Mouse (Mus musculus) heart, embryonic 16.5 days (tissue): ENCODE measurements around the gene Rps18. TPM values are rescaled to one million over a fixed set of nuclear protein-coding genes. Genes with fewer than 3 reads are reported as not detected.
"Not testable (repeated sequence)": the region's sequence is repeated elsewhere in the genome, so short reads cannot be mapped to it uniquely, and the experiment has no call there.

Experiments used
- ATAC-seq: fragments of 200-750 bp; cut with Nextera tagmentation; replicated peaks from 2 replicates; pipeline ENCODE4 v1.8.0; 2017; ENCODE audit warnings: moderate number of reproducible peaks; ENCODE audit not compliant: insufficient read depth, low FRiP score; ENCODE audit errors: extremely low read depth
- H3K27ac ChIP-seq: fragments of 300-500 bp; sonication (generic); 2 replicates; pipeline ENCODE4 v1.5.1; 2014; ENCODE audit warnings: mild to moderate bottlenecking, low read length, control low read depth, moderate library complexity
- H3K27me3 ChIP-seq: fragments of 300-500 bp; sonication (generic); 2 replicates; pipeline ENCODE4 v1.6.1; 2014; ENCODE audit warnings: low read length, mixed read lengths; ENCODE audit not compliant: control insufficient read depth, insufficient read depth
- H3K36me3 ChIP-seq: fragments of 300-500 bp; sonication (generic); 2 replicates; pipeline ENCODE4 v1.6.1; 2014; ENCODE audit not compliant: control insufficient read depth, insufficient read depth
- H3K4me1 ChIP-seq: fragments of 300-500 bp; sonication (generic); 2 replicates; pipeline ENCODE4 v1.6.1; 2014; ENCODE audit warnings: low read length, mixed read lengths; ENCODE audit not compliant: control insufficient read depth, insufficient read depth
- H3K4me2 ChIP-seq: fragments of 300-500 bp; sonication (generic); 2 replicates; pipeline ENCODE4 v1.6.1; 2014; ENCODE audit warnings: low read depth, mild to moderate bottlenecking, control low read depth, low read length
- H3K4me3 ChIP-seq: fragments of 300-500 bp; sonication (generic); 2 replicates; pipeline ENCODE4 v1.5.1; 2014; ENCODE audit warnings: mild to moderate bottlenecking, control low read depth, low read length
- H3K9ac ChIP-seq: fragments of 300-500 bp; sonication (generic); 2 replicates; pipeline ENCODE4 v1.6.1; 2014; ENCODE audit warnings: low read length, control low read depth
- H3K9me3 ChIP-seq: fragments of 300-500 bp; sonication (generic); replicated peaks from 2 replicates; pipeline ENCODE4 v1.6.1; 2016; ENCODE audit warnings: low read length; ENCODE audit not compliant: control insufficient read depth
- WGBS: fragments of 180-500 bp; shearing (Covaris S2); extraction: QIAGEN DNeasy Blood & Tissue Kit; methylation state at CpG from one replicate; pipeline ENCODE4 v1.1.7; 2014; 5-methylcytosine and 5-hydroxymethylcytosine counted together
- polyA plus RNA-seq: library from polyadenylated mRNA; unstranded; fragments of >200 nt; fragmentation: Nextera tagmentation; extraction: Ambion mirVana; gene quantifications from 2 replicates; pipeline ENCODE4 v1.2.1, GENCODE M21; 2015

Rps18 gene
- polyA plus RNA-seq: 873 and 901 TPM in 2 replicates

GRCm38 (mm10) chr17:33955555-33956214, at the start of gene Rps18, which contains the start of gene Vps52:
TSS of gene Rps18 (minus strand) at chr17:33956001.
TSS of gene Vps52 (plus strand) at chr17:33955812.
- Histone ChIP-seq H3K27me3 (no peaks in the 10 kb centered on the region), H3K4me3 (peak within 1 kb of the TSS; percentile 99), H3K9me3 (no peaks in the 10 kb centered on the region), H3K9ac (peak within 1 kb of the TSS; percentile 99), H3K27ac (peak within 1 kb of the TSS; percentile 95), H3K4me2 (peak within 1 kb of the TSS; percentile 92), H3K36me3 (peaks cover 40% of the 10 kb centered on the region), H3K4me1 (peaks cover 41% of the 10 kb centered on the region)
- peak; percentile 88 for ATAC-seq
- WGBS: under 1% methylated on average over 50 of the region's 50 CpGs

DNA sequence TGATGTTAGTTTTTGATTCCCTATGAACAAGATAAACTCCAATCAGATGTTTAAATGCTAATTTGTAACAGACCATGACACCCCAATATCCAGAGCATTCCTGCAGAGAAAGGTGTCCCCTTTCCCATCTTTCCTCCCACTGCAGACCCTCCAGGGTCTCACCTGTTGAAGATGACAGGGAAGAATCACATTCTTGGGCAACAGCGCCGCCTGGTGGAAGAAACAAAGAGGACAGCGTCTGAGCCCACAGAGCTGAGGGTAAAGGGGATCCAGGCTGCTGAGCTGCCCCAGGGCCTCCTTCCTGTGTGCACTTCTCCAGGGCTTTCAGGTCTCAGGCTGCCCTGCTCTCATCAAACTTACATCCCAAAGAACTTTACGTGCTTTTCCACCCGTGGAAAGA, 47.6 kb upstream of the Rps18 start:
- Histone ChIP-seq H3K9ac (no peak overlapping the region), H3K36me3 (no peaks in the 10 kb centered on the region), H3K4me1 (no peaks in the 10 kb centered on the region), H3K27me3 (peaks cover 2% of the 10 kb centered on the region; the same call in 1 of the 2 replicates), H3K4me2 (no peak overlapping the region), H3K9me3 (no peaks in the 10 kb centered on the region), H3K4me3 (no peak overlapping the region), H3K27ac (no peak overlapping the region)
- ATAC-seq: no peak
- 4% methylated on average over 5 of the region's 5 CpGs for WGBS

DNA sequence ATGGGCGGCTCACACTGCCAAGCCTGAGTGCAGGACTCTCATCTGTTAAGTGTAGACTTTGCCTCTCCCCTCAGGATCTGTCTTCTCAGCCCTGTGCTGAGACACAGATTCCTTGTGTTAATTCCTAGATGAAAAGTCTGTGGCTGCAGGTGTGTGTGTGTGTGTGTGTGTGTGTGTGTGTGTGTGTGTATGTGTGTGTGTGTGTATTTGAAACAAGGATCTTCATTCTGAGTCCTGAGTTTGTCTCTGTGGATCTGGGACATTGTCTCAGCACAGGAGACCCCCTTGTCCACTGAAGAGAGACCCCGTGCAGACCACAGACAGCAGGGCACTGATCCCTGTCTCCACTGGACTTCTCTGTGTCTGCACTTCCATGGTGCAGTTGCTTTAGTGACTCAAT, 45.0 kb upstream of the Rps18 start:
- not testable (repeated sequence) for H3K9ac ChIP-seq, H3K36me3 ChIP-seq, H3K9me3 ChIP-seq, H3K27me3 ChIP-seq, ATAC-seq, H3K4me1 ChIP-seq, H3K27ac ChIP-seq
- peak overlapping the region; percentile 78; the same call in 1 of the 2 replicates for H3K4me3 ChIP-seq
- WGBS: 45% methylated on average over 2 of the region's 2 CpGs
- H3K4me2 ChIP-seq: peak overlapping the region; percentile 100; the same call in 1 of the 2 replicates

DNA sequence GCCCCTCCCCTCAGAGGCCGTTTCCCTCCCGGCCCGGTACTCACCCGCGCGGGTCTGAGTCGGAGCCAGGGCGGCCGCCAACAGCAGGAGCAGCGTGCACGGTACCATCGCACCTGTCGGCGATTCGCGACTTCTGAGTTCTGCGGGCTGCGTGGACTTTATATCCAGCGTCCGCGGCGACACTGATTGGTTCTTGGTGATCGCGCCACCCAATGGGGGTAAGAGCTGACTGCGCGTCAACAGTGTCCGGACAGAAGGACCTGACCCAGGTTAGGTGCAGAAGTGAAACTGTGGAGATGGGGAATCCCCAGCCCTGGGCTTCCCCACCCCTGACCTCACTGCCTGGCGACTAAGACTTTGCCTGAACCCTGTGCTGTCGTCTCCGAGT, 44.3 kb upstream of the Rps18 start, which contains the start of gene H2-K1:
TSS of gene H2-K1 (minus strand) at position 198 of the 388 bp plus-strand sequence.
- H3K4me3 ChIP-seq: peak within 1 kb of the TSS; percentile 78
- no peaks in the 10 kb centered on the region; the same call in 1 of the 2 replicates for H3K27me3 ChIP-seq
- no peaks in the 10 kb centered on the region for H3K36me3 ChIP-seq
- peak within 1 kb of the TSS; percentile 100 for H3K4me2 ChIP-seq
- peak; percentile 89 for ATAC-seq
- H3K9ac ChIP-seq: peak within 1 kb of the TSS; percentile 80
- H3K27ac ChIP-seq: no peak within 1 kb of the TSS
- WGBS: under 1% methylated on average over 27 of the region's 30 CpGs
- H3K4me1 ChIP-seq: no peaks in the 10 kb centered on the region
- H3K9me3 ChIP-seq: no peaks in the 10 kb centered on the region

DNA sequence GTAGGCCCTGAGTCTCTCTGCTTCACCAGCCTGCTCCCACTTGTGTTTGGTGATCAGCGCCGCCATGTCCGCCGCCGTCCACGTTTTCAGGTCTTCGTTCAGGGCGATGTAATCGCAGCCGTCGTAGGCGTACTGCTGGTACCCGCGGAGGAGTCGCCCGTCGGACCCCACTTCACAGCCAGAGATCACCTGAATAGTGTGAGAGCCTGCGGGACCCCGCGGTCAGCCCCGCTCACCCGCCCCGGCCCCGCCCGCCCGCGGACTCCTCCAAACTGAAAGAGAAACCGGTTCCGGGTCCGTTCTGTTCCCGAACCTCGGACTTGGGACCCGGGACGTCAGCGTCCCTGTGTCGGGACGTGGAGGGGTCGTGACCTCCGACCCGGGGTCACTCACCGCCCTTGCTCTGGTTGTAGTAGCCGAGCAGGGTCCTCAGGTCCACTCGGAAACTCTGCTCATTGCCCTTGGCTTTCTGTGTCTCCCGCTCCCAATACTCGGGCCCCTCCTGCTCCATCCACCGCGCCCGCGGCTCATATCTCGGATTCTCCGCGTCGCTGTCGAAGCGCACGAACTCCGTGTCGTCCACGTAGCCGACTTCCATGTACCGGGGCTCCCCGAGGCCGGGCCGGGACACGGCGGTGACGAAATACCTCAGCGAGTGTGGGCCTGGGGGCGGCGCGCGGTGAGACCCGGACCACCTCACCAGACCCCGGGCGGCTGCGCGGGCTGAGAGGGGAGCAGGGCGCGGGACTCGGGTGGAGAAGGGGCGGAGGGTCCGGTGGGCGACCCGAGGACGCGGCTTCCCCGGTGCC, 43.7 kb upstream of the Rps18 start:
- H3K4me2 ChIP-seq: peak overlapping the region; percentile 100
- WGBS: 1% methylated on average over 84 of the region's 87 CpGs
- H3K4me1 ChIP-seq: no peaks in the 10 kb centered on the region
- H3K9ac ChIP-seq: peak overlapping the region; percentile 80
- peak overlapping the region; percentile 78 for H3K4me3 ChIP-seq
- ATAC-seq: peak; percentile 49; the same call in 1 of the 2 replicates
- H3K27ac ChIP-seq: no peak overlapping the region
- H3K27me3 ChIP-seq: no peaks in the 10 kb centered on the region; the same call in 1 of the 2 replicates
- no peaks in the 10 kb centered on the region for H3K36me3 ChIP-seq
- 0 out of 2 replicates have a peak, but pooled peaks cover 2% of the 10 kb centered on the region for H3K9me3 ChIP-seq

- H3K4me1 ChIP-seq, ATAC-seq, H3K9me3 ChIP-seq, H3K36me3 ChIP-seq, H3K9ac ChIP-seq, H3K4me2 ChIP-seq, H3K27me3 ChIP-seq, H3K27ac ChIP-seq, H3K4me3 ChIP-seq: not testable (repeated sequence)
- 40% methylated on average over 5 of the region's 5 CpGs for WGBS
These were observed 42.9 kb upstream of the Rps18 start for GRCm38 (mm10) chr17:33998697-33999096.

- not testable (repeated sequence) for H3K27ac ChIP-seq, H3K9ac ChIP-seq, H3K36me3 ChIP-seq, ATAC-seq, H3K27me3 ChIP-seq, H3K4me2 ChIP-seq, H3K4me3 ChIP-seq, H3K4me1 ChIP-seq, H3K9me3 ChIP-seq
- 82% methylated on average over 2 of the region's 2 CpGs for WGBS
These were observed 41.2 kb upstream of the Rps18 start for GRCm38 (mm10) chr17:33997025-33997424.

DNA sequence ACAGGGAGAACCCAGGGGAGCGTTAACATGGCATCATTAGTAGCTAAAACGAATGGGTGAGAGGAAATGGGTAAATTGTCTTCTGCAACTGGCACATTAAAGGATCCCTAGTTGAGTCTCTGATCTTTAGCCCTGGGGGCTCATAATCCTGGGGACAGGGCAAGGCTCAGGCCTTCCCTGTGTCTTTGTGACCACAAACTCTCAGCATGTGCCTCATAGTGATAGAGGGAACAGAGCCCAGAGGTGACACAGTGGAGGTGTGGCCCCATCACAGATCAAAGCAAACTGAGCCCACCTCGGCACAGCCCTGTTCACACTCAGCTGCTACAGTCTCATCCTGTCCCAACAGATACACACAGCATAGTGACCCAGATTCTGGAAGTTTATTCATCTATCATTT, 39.9 kb upstream of the Rps18 start:
- no peak overlapping the region for H3K4me3 ChIP-seq
- H3K36me3 ChIP-seq: no peaks in the 10 kb centered on the region
- H3K27me3 ChIP-seq: no peaks in the 10 kb centered on the region; the same call in 1 of the 2 replicates
- H3K4me2 ChIP-seq: no peak overlapping the region
- ATAC-seq: no peak
- no peak overlapping the region for H3K9ac ChIP-seq
- no peaks in the 10 kb centered on the region for H3K4me1 ChIP-seq
- H3K9me3 ChIP-seq: 0 out of 2 replicates have a peak, but pooled peaks cover 2% of the 10 kb centered on the region
- H3K27ac ChIP-seq: no peak overlapping the region
- WGBS: 53% methylated on average over 3 of the region's 3 CpGs

- no peak for ATAC-seq
- Histone ChIP-seq H3K4me1 (no peaks in the 10 kb centered on the region), H3K4me2 (no peak overlapping the region), H3K4me3 (no peak overlapping the region), H3K9ac (no peak overlapping the region), H3K36me3 (no peaks in the 10 kb centered on the region), H3K27ac (no peak overlapping the region), H3K27me3 (no peaks in the 10 kb centered on the region; the same call in 1 of the 2 replicates), H3K9me3 (0 out of 2 replicates have a peak, but pooled peaks cover 2% of the 10 kb centered on the region)
- WGBS: 86% methylated on average over 8 of the region's 8 CpGs
These were observed 39.2 kb upstream of the Rps18 start for GRCm38 (mm10) chr17:33994959-33995358.
